Mouse (Mus musculus) embryonic facial prominence, embryonic 15.5 days (tissue): ENCODE measurements around the gene Anks3. TPM values are rescaled to one million over a fixed set of nuclear protein-coding genes. Genes with fewer than 3 reads are reported as not detected.

Source experiments
- ATAC-seq: fragments of 200-750 bp; cut with Nextera tagmentation; 2 replicates; pipeline ENCODE4 v1.8.0; 2017; ENCODE audit warnings: low read depth, moderate TSS enrichment; ENCODE audit not compliant: insufficient number of reproducible peaks, low FRiP score, low TSS enrichment
- H3K27ac ChIP-seq: fragments of 300-500 bp; sonication (generic); replicated peaks from 2 replicates; pipeline ENCODE4 v1.5.1; 2015; ENCODE audit warnings: mild to moderate bottlenecking, inconsistent platforms
- H3K27me3 ChIP-seq: fragments of 300-500 bp; sonication (generic); 2 replicates; pipeline ENCODE4 v1.6.1; 2015; ENCODE audit warnings: inconsistent platforms
- H3K36me3 ChIP-seq: fragments of 300-500 bp; sonication (generic); 2 replicates; pipeline ENCODE4 v1.6.1; 2015; ENCODE audit warnings: mild to moderate bottlenecking, inconsistent platforms
- H3K4me1 ChIP-seq: fragments of 300-500 bp; sonication (generic); 2 replicates; pipeline ENCODE4 v1.6.1; 2015; ENCODE audit warnings: inconsistent platforms
- H3K4me2 ChIP-seq: fragments of 300-500 bp; sonication (generic); replicated peaks from 2 replicates; pipeline ENCODE4 v1.6.1; 2015; ENCODE audit warnings: mild to moderate bottlenecking, inconsistent platforms
- H3K4me3 ChIP-seq: fragments of 300-500 bp; sonication (generic); replicated peaks from 2 replicates; pipeline ENCODE4 v1.5.1; 2015; ENCODE audit warnings: mild to moderate bottlenecking, inconsistent platforms
- H3K9ac ChIP-seq: fragments of 300-500 bp; sonication (generic); 2 replicates; pipeline ENCODE4 v1.6.1; 2015; ENCODE audit warnings: inconsistent platforms
- H3K9me3 ChIP-seq: fragments of 300-500 bp; sonication (generic); replicated peaks from 2 replicates; pipeline ENCODE4 v1.6.1; 2016; ENCODE audit warnings: inconsistent platforms
- WGBS: fragments of 180-500 bp; shearing (Covaris S2); methylation state at CpG from one replicate; pipeline ENCODE4 v1.1.7; 2015; 5-methylcytosine and 5-hydroxymethylcytosine counted together
- polyA plus RNA-seq: library from polyadenylated mRNA; unstranded; fragments of >200 nt; fragmentation: Nextera tagmentation; extraction: Ambion mirVana; gene quantifications from 2 replicates; pipeline ENCODE4 v1.2.1, GENCODE M21; 2015

Gene Anks3
- polyA plus RNA-seq, 1 experiment from 2014 or later, result 72.8 TPM

DNA sequence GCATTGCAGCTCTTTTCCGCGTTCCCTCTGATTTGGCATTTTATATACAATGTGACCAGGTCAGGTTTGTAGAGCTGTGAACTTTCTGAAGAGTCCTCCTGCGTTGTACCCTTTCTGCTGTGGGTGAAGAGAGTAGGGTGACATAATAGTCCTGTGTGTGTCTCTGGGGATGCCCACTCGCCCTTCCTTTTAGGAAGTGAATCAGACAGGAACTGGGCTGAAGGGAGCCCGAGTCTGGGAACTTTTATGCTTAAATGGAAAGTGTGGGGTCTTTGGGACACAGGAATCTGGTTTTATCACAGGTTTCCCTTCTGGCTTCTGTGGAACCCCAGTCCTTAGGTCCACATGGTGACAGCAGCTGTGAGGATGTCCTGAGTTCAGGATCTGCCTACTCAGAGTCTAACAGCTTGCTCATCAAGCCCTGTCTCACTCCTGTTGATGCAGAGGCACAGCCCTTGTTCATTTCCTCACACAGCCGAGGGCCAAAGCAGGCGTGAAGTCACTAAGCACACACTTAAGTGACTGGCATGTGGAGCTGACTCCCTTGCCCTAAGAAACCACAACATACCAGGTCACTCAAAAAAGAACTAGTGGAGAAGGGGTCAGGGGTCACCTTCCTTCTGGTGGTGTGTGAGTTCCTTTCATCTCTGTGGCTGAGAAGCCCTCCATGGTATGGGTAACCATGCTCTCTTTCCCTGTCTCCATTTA, 69.7 kb downstream of the Anks3 start:
- no peak overlapping the region for H3K27ac ChIP-seq
- H3K4me3 ChIP-seq, result no peak overlapping the region
- WGBS, result 76% methylated on average over 7 of the region's 7 CpGs
- H3K9ac ChIP-seq, result no peak overlapping the region
- H3K4me1 ChIP-seq, result peaks cover 11% of the 10 kb centered on the region; the same call in 1 of the 2 replicates
- peaks cover 11% of the 10 kb centered on the region; the same call in 1 of the 2 replicates for H3K36me3 ChIP-seq
- H3K9me3 ChIP-seq, result no peaks in the 10 kb centered on the region
- H3K27me3 ChIP-seq, result no peaks in the 10 kb centered on the region
- no peak for ATAC-seq
- no peak overlapping the region for H3K4me2 ChIP-seq

GRCm38 (mm10) chr16:4892171-4892570, 71.8 kb downstream of the Anks3 start:
- no peak overlapping the region for H3K9ac ChIP-seq
- no peak overlapping the region for H3K4me2 ChIP-seq
- WGBS, result 58% methylated on average over 6 of the region's 6 CpGs
- H3K4me1 ChIP-seq, result peaks cover 27% of the 10 kb centered on the region
- no peak for ATAC-seq
- H3K27me3 ChIP-seq, result no peaks in the 10 kb centered on the region
- no peak overlapping the region for H3K4me3 ChIP-seq
- H3K27ac ChIP-seq, result no peak overlapping the region; the same call in 1 of the 2 replicates
- H3K36me3 ChIP-seq, result peaks cover 11% of the 10 kb centered on the region; the same call in 1 of the 2 replicates
- no peaks in the 10 kb centered on the region for H3K9me3 ChIP-seq

Other genes with a start within 250 kb of the Anks3 start
- gene Nmral1, start 244.8 kb downstream of the Anks3 start, polyA plus RNA-seq, result 51.3 and 52.5 TPM in 2 replicates
- gene Hmox2, start 237.8 kb downstream of the Anks3 start, polyA plus RNA-seq, result 100 and 101 TPM in 2 replicates
- gene Cdip1, start 173.9 kb downstream of the Anks3 start, polyA plus RNA-seq, result 90.6 and 96.6 TPM in 2 replicates
- gene 4930562C15Rik, start 128.8 kb downstream of the Anks3 start, polyA plus RNA-seq, result 0.32 and 0.63 TPM in 2 replicates
- gene Ubald1, start 83.9 kb downstream of the Anks3 start, polyA plus RNA-seq, result 43.8 and 51.3 TPM in 2 replicates
- gene Mgrn1, start 78.0 kb downstream of the Anks3 start, polyA plus RNA-seq, result 84.1 and 87.0 TPM in 2 replicates
- gene Nudt16l1, start 25.4 kb downstream of the Anks3 start, polyA plus RNA-seq, result 156 and 161 TPM in 2 replicates
- not detected in 2 replicates for gene Sept12, start 33.6 kb upstream of the Anks3 start, polyA plus RNA-seq
- gene Smim22, start 43.1 kb upstream of the Anks3 start, polyA plus RNA-seq, result 14.2 and 17.9 TPM in 2 replicates
- 63.5 and 69.8 TPM in 2 replicates for gene Rogdi, start 49.3 kb upstream of the Anks3 start, polyA plus RNA-seq
- gene Glyr1, start 85.7 kb upstream of the Anks3 start, polyA plus RNA-seq, result 130 and 136 TPM in 2 replicates
- 20.4 and 23.6 TPM in 2 replicates for gene Ubn1, start 85.9 kb upstream of the Anks3 start, polyA plus RNA-seq
- 45.8 and 52.3 TPM in 2 replicates for gene Ppl, start 168.2 kb upstream of the Anks3 start, polyA plus RNA-seq
- 0.35 TPM in 2 replicates for gene Sec14l5, start 182.9 kb upstream of the Anks3 start, polyA plus RNA-seq
- 21.1 and 21.7 TPM in 2 replicates for gene Nagpa, start 239.8 kb upstream of the Anks3 start, polyA plus RNA-seq